Mouse (Mus musculus) gonadal fat pad, adult 2 months (tissue): ENCODE measurements around the gene Slc8a3. TPM values are rescaled to one million over a fixed set of nuclear protein-coding genes. Genes with fewer than 3 reads are reported as not detected.

ENCODE experiments used
- DNase-seq: peaks from one replicate; pipeline ENCODE4 v3.0.0-alpha.2; 2012; ENCODE audit warnings: low read depth
- polyA plus RNA-seq: library from polyadenylated mRNA; depleted of rRNA; stranded (reverse); fragments of >200 nt; gene quantifications from 2 replicates; pipeline ENCODE4 v1.2.3, GENCODE M21; 2012

The Slc8a3 gene
- polyA plus RNA-seq, 1 experiment, result 0.14 TPM

- no peak for DNase-seq
Observed at GRCm38 (mm10) chr12:81184967-81185366, 148.0 kb downstream of the Slc8a3 start.

DNA sequence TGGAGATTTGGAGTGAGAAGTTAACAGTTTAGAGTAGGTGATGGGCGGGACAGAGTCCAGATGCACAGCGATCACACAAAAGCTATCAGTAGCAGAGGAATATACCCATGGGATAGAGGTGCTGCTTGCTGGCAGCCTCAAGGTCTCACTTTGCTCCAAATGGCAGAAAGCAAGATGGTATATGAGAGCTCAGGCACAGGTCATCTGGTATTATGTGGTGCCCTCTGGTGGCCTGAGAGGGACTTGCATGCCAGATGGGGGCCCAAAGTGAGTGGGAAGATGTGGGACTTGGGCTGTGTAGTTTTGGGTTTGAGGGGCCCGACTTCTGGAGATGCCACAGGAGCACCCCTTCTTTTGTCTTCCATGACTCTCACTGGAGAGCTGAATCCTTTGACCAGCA is 150.9 kb downstream of the Slc8a3 start:
- DNase-seq, result no peak

- DNase-seq, result no peak
Observed at GRCm38 (mm10) chr12:81175252-81175651, 157.7 kb downstream of the Slc8a3 start.

DNA sequence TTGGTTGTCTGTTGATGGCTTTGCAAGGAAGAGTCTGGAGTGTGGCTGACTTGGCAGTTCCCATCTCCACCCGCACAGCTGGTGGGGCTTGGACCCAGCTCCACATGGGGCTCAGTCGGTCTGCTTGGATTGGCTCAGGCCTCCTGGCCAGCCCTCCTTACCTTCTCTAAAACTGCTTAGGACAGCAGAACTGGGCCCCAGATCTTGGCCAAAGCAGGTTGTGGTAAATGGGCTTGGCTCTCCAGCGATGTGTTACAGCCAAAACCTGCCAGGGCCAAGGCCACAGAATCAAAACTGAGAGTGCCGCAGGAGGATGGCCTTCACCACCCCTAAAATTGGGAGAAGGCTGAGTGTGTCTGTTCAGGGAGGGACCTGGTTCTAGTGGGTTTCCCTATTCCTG is 159.1 kb downstream of the Slc8a3 start:
- no peak for DNase-seq

DNA sequence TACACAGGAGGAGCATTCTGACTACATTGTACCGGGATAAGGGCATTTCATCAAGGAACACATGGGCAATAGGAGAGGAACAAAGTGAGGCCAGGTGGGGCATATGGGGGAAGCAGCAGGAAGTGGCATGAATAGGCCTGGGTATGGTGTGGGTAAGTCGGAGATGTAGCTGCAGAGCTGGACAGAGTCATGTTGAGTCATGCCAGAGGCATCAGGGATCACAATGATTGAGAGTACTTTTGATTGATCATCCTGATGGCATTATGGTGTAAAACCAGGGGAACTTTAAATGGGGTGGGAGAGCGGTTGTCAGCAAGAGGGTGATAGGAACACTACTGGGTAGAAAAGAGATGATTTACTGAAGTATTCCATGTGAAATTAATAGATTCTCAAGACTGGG is 160.0 kb downstream of the Slc8a3 start:
- no peak for DNase-seq

GRCm38 (mm10) chr12:81170076-81170475 is 162.9 kb downstream of the Slc8a3 start:
- no peak for DNase-seq

GRCm38 (mm10) chr12:81168494-81168893 is 164.5 kb downstream of the Slc8a3 start:
- DNase-seq, result no peak

DNA sequence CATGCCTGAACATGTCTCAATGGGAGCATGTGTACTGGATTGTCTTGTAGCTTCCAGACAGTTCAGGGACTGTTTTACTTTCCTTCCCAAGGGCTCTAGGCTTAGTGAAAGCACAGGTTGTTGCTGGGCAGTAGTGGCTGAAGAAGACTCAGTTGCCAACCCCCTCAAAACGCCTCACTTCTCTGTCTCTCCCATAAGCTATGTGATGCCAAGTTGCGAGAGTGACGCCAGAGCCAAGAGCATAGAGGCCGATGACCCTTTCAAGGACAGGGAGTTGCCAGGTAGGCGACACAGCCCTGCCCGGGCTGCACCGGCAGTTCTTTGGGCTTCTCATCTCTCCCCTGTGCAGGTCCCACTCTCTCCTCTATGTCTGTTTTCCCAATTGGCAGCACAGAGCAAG is 164.9 kb downstream of the Slc8a3 start:
- no peak for DNase-seq

DNA sequence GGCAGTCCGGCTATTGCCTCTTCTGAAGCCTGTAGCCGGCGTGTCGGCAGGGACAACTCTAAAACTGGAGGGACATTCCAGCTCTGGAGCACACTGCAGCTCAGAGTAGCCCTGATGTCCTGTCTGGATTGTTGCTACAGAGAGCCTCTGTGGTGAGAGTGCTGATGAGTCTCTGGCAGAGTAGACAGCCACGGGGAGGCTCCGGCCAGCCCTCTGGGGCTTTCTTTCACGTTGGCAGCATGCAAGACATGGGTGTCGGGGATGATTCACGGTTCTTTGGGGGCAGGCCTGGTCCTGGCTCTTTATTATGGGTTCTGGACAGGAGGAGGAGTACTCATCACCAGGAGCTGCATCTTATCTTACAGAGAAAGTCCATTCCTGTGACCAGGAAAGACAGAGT is 165.8 kb downstream of the Slc8a3 start:
- no peak for DNase-seq

DNA sequence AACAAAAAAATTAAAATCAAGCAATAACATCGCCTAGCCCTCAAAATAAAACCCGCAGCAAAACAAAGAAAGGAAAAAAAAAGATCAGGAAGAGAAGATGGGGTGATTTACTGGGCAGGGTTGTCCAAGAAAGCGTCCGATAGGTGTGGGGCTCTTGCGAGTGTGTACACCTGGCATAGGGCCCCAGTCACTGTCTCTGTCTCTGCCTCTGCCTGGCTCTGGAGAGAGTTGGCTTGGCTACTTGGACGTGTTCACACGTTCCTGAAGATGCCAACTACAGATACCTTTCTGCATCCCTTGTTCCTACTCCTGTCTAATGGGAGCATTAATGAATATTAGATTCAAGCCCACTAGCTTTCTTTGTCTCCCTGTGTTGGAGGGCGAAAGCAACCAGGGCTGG is 166.4 kb downstream of the Slc8a3 start:
- no peak for DNase-seq

- DNase-seq, result no peak
Observed at GRCm38 (mm10) chr12:81166092-81166491, 166.9 kb downstream of the Slc8a3 start.

- no peak for DNase-seq
Observed at GRCm38 (mm10) chr12:81163566-81163965, 169.4 kb downstream of the Slc8a3 start.

GRCm38 (mm10) chr12:81163131-81163530 is 169.8 kb downstream of the Slc8a3 start:
- DNase-seq, result peak; percentile 49

GRCm38 (mm10) chr12:81161282-81161681 is 171.7 kb downstream of the Slc8a3 start:
- DNase-seq, result no peak

- no peak for DNase-seq
Observed at GRCm38 (mm10) chr12:81160831-81161230, 172.1 kb downstream of the Slc8a3 start.

- no peak for DNase-seq
Observed at GRCm38 (mm10) chr12:81160425-81160824, 172.6 kb downstream of the Slc8a3 start.

- DNase-seq, result no peak
Observed at GRCm38 (mm10) chr12:81159947-81160346, 173.0 kb downstream of the Slc8a3 start.

- DNase-seq, result no peak
Observed at GRCm38 (mm10) chr12:81156841-81157240, 176.1 kb downstream of the Slc8a3 start.

GRCm38 (mm10) chr12:81155675-81156074 is 177.3 kb downstream of the Slc8a3 start:
- no peak for DNase-seq

DNA sequence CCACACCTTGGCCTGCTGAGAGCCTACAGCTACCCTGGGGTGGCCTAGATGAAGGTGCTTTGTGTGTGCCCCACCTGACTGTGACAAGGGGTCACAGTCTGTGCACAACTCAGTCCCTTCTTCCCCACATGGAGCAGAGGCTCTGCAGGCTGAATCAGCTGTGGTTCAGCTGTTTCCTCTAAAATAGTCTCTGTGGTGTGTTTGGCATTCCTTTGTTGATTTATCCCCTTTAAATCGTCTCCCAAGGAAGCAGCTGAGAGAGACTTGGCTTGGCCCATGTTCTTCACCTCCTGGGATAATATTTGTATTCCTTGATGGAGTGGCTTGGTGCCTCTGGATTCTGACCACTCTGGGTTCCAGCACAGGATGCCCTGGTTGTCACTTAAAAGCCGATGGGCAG is 180.9 kb downstream of the Slc8a3 start:
- DNase-seq, result no peak

DNA sequence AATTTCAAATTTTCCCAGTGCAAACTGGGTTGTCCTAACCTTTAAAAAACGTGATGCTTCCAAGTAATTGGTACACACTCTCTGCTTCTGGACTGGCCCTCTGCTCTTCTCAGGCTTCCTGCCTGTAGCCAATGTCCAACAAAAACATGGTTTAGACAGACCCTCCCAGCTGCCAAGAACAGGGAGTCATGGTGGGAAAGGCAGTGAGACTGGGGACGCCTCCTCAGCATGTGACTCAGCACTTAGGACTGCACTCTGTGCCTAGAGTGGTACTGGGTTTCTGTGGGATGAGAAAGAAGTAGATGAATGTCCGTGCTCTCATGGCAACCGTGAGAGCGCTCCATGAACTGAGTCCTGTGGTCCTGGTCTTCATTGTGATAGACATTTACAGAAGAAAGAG is 182.1 kb downstream of the Slc8a3 start:
- no peak for DNase-seq

DNA sequence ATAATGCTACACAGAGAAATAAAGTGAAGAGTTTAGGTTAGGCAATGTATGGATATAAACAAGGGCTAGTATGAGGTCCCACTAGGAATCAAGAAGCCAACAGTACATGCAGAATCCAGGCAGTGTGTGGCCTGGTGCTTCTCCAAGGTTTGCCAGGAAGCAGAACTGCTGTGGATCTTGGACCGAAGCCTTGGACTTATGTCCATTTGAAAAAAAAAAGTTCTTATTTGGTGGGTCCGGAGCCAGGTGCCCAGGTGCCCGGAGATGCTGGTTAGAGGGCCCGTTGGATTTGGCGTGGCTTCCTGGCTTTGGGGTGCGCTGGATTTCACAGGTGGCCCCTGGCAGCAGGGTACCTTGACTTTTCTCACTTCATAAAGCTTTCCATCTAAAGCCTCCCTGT is 185.0 kb downstream of the Slc8a3 start:
- DNase-seq, result no peak
